Mouse (Mus musculus) layer of hippocampus, adult 2 months (tissue): ENCODE data around the gene Dydc1. TPM values are rescaled to one million over a fixed set of nuclear protein-coding genes. Genes with fewer than 3 reads are reported as not detected.

ENCODE experiments used
- DNase-seq, 2 experiments: peaks; one replicate each; pipeline ENCODE4 v3.0.0; 2022; ENCODE audit warnings: low spot score in 2 of 2
- H3K27ac ChIP-seq: fragments of 200-600 bp; 2 replicates; pipeline ENCODE4 v1.8.1; 2022
- H3K4me3 ChIP-seq: fragments of 200-600 bp; 2 replicates; pipeline ENCODE4 v1.8.1; 2022; ENCODE audit warnings: mild to moderate bottlenecking
- CTCF ChIP-seq: fragments of 200-600 bp; conservative IDR thresholded peaks from 2 replicates; pipeline ENCODE4 v1.8.1; 2022; ENCODE audit warnings: antibody characterized with exemption, mild to moderate bottlenecking, moderate library complexity
- total RNA-seq, 2 experiments: library from RNA; stranded (reverse); gene quantifications; 2 replicates each; pipeline ENCODE4 v1.2.3; 2021

Gene Dydc1
- total RNA-seq, 2 experiments from 2014 or later, result not detected

- DNase-seq, result no peak
- TF ChIP-seq CTCF, result no peak
- H3K4me3 ChIP-seq, result no peak overlapping the region
- H3K27ac ChIP-seq, result no peak overlapping the region
These were observed 38.4 kb downstream of the Dydc1 start for GRCm38 (mm10) chr14:41111031-41111668.

- no peak overlapping the region for H3K27ac ChIP-seq
- no peak for TF ChIP-seq CTCF
- no peak for DNase-seq
- no peak overlapping the region for H3K4me3 ChIP-seq
These were observed 40.2 kb downstream of the Dydc1 start for GRCm38 (mm10) chr14:41112944-41113343.

GRCm38 (mm10) chr14:41116271-41116670 lies 43.6 kb downstream of the Dydc1 start:
- Histone ChIP-seq H3K4me3 (no peak overlapping the region), H3K27ac (no peak overlapping the region)
- no peak for TF ChIP-seq CTCF
- no peak for DNase-seq

- Histone ChIP-seq H3K4me3 (no peak overlapping the region), H3K27ac (no peak overlapping the region)
- TF ChIP-seq CTCF, result no peak
- no peak for DNase-seq
These were observed 52.0 kb downstream of the Dydc1 start for GRCm38 (mm10) chr14:41124683-41125082.

DNA sequence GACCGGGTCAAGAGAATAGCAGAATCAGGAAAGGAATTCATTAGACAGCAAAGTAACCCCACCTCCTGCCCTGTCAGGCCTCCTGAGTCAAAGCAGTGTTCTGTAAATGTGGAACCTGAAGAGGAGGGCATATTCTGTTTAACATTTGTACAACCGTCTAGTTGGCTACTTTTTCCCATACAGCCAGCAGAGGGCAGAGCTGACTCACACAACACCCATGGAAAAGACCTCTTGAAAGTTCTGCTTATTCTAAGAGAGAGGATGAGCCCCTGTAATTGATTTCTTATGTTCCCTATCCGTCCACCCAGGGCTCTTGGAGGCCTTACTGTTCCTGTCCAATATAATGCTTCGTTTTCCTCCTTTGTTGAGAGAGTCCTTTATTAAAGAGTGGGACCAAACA lies 55.3 kb downstream of the Dydc1 start:
- H3K4me3 ChIP-seq, result no peak overlapping the region
- H3K27ac ChIP-seq, result no peak overlapping the region
- TF ChIP-seq CTCF, result peak; percentile 84
- peak; percentile 8 to 34 for DNase-seq

GRCm38 (mm10) chr14:41131540-41131939 lies 58.8 kb downstream of the Dydc1 start, which contains the start of gene Sftpa1:
Gene Sftpa1, plus strand, starts transcription at chr14:41131782.
- H3K4me3 ChIP-seq, result no peak within 1 kb of the TSS
- TF ChIP-seq CTCF, result no peak
- H3K27ac ChIP-seq, result no peak within 1 kb of the TSS
- DNase-seq, result no peak

DNA sequence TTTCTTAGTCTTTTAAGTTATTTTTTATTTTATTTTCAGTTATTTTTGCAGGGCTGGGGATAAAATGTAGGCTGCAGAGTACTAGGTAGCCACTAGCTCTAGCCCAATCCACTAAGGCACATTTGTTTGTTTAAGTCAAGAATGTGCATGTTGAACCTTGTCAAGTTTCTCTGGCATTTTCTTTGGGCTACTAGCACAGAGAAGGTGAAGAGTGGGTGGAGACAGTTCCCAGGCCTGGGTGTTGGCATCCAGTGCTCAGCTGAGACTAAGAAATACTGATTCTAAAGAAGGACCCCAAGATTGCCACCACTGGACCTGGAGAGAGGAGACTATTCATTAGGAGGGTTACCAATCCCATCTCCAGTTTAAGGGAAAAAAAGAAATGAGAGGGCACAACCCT lies 64.3 kb downstream of the Dydc1 start:
- no peak for DNase-seq
- H3K4me3 ChIP-seq, result no peak overlapping the region
- no peak overlapping the region for H3K27ac ChIP-seq
- TF ChIP-seq CTCF, result no peak

GRCm38 (mm10) chr14:41140686-41141085 lies 68.0 kb downstream of the Dydc1 start:
- no peak for TF ChIP-seq CTCF
- H3K27ac ChIP-seq, result no peak overlapping the region

More at GRCm38 (mm10) chr14:41140686-41141085, 68.0 kb downstream of the Dydc1 start:
- no peak overlapping the region for H3K4me3 ChIP-seq
- no peak for DNase-seq

Other genes with a start within 250 kb of the Dydc1 start
- gene Sh2d4b, start 179.6 kb upstream of the Dydc1 start, total RNA-seq, result 1 to 10 TPM; 2.0 to 2.1 TPM
- 10 to 100 TPM; 27.0 to 30.0 TPM for gene Tspan14, start 106.1 kb upstream of the Dydc1 start, total RNA-seq
- 100 to 1,000 TPM; 154 to 159 TPM for gene Fam213a, start 59.1 kb upstream of the Dydc1 start, total RNA-seq
- under 1 TPM; 0.61 to 0.95 TPM for gene Dydc2, start 3.7 kb upstream of the Dydc1 start, total RNA-seq
- not detected for gene Mat1a, start 32.1 kb downstream of the Dydc1 start, total RNA-seq
- gene Sftpa1, start 58.9 kb downstream of the Dydc1 start, total RNA-seq, result not detected
- gene Mbl1, start 78.5 kb downstream of the Dydc1 start, total RNA-seq, result not detected
- gene Sftpd, start 112.2 kb downstream of the Dydc1 start, total RNA-seq, result not detected
- gene Gm2832, start 205.9 kb downstream of the Dydc1 start, total RNA-seq, result not detected